Mouse (Mus musculus) adrenal gland, postnatal 14 days (tissue): ENCODE results near the gene Hsf2bp. TPM values are rescaled to one million over a fixed set of nuclear protein-coding genes. Genes with fewer than 3 reads are reported as not detected.
A peak's percentile ranks its signal among the peaks of the same experiment; 100 is the strongest.

Experiments used
- DNase-seq: peaks from one replicate; pipeline ENCODE4 v3.0.0; 2021; ENCODE audit warnings: mixed read lengths
- total RNA-seq: library from RNA; stranded (reverse); gene quantifications from 2 replicates; pipeline ENCODE4 v1.2.3, GENCODE M21; 2021

Hsf2bp gene
- total RNA-seq, 1 experiment from 2014 or later = 0.78 TPM

DNA sequence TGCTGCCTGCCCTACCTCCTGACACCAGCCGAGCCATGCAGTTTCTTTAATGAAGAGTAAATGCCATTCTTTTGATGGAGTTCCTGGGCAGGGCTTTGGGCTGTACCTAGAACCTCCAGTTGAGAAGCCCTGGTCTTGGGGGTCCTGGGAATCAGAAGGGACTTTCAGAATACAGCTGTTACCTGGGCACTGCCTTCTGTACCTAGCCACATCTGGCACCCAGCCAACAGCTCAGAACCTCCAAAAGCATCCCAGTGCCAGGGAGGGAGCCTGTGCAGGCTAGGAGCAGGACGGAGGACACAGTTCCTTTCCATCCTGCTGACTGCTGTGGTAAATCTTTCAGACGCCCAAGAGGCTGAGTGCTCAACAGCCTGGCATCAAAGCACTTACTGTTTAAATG lies 100.3 kb downstream of the Hsf2bp start:
- DNase-seq = peak; percentile 2

DNA sequence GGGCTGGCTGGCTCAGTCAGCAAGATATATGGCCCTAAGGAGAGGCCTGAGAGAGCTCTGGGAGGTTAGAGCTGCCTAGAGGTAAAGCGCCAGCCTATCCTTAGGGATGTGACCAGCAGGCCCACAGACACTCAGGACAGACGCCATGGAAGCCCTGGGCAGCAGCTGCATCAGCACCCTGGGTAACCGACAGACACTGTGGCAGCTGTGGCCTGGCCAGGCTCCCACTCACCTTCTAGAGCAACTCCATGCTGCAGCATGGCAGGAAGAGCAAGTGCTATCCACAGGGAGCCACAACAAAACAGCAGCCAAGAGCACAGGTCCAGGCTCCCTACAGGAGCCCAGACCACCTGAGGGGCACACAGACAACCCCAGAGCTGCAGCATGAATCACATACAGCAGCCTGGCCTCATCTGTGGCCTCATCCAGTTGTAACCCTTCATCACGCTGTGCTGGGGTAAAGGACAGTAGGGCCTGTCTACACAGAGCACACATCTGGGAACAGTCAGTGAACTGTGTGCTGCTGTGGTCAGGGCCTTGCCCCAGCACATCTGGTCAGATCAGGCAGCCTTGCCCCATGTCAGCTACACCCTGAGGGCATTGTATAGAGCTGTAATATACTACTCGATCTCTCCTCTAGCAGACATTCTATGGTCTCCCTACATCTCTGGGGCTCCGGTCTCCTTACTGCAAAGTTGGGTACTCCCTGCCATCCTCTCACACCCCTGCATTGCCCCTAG lies 100.9 kb downstream of the Hsf2bp start:
- peak; percentile 2 for DNase-seq

DNA sequence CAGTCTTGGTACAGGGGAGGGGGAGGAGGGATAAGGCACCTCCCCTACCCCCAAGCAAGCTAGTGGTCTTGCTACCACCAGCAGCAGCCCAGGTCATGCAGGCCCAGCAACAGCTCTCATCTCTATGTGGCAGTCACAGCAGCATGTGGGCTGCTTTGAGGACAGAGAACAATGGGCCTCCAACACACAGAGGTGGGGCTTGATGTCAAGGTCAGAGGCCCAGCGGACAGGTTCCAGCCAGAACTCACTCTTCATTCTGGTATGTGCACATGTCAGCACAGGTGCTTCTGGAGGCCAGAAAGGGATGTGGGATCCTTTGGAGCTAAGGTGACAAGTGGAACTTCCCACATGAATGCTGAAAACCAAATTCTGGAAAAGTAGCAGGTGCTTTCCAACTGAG lies 102.2 kb downstream of the Hsf2bp start:
- DNase-seq = peak; percentile 2

DNA sequence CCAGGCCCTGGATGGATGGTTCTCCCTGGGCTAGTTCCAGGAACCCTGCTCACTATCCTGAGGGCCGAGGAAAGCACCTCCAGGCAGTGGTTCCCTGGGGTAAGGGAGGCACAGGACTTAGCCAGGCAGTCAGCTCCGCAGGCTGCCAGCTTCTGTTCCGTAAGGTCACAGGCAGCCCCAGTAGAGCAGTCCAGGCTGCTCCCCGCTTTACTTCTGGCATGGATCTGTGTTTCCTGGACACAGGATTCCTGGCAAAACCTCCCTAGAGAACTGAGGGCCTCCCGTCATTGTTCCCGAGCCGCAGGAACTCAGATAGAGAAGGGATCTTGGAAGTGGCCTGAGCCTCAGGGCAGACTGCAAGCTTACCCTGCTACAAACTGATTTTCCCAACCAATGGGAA lies 104.7 kb downstream of the Hsf2bp start:
- DNase-seq = peak; percentile 56

DNA sequence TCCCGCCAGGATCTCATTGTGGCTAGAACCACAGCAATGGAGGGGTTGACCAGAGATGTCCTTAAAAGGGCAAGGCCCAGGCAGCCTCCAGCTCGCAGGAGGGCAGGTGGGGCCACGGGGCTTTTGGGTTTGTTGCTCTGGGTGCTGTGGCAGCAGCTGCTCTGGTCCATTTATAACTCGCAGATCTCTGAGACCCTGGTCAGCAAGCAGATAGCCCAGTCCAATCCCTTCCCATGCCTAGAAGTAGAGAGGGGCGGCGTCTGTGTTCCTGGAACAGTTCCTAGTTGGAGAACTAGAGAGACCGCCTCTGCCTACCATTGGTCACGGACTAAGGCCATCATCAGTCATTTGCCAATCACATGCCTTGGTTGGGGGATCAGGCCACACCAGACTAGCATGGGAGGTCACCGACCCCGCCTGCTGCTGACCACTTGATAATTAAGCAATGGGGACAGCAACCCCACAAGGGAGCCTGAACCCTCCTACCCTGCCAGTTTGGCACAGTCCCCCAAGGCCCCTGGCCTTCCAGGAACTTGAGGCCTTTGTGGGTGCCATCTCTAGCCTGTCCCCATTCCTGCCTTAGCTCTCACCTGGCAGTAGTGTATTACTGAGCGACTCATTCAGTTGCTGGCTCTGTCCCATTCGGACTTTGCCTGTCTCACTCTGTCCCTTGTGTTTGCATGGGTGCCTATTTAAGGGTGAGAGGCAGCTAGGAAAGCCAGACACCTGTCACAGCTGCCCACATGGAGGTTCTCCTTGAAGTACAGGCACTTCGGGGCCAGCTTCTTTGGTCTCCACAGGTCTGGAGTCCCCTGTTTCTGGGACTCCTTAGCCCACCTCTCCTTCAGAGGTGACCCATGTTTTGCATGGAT lies 106.1 kb downstream of the Hsf2bp start:
- DNase-seq = no peak

DNA sequence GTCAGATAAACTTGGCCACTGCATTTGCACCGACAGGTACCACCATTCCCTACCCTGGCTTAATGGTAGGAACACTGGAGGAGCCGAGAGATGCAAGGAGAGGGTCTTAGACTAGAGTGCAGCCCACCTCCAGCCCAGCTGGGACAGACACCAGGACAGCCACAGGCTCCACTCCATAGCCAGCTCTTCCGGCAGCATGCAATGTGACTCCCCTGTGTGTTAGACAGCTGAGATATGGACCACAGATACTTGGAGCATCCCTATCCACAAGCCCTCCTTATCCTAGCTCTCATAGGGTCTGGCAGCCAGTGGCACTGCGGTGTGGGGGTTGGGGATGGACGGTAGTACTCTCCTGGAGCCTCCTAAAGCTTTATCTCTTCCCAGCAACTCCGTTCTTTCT lies 107.1 kb downstream of the Hsf2bp start:
- DNase-seq = no peak

DNA sequence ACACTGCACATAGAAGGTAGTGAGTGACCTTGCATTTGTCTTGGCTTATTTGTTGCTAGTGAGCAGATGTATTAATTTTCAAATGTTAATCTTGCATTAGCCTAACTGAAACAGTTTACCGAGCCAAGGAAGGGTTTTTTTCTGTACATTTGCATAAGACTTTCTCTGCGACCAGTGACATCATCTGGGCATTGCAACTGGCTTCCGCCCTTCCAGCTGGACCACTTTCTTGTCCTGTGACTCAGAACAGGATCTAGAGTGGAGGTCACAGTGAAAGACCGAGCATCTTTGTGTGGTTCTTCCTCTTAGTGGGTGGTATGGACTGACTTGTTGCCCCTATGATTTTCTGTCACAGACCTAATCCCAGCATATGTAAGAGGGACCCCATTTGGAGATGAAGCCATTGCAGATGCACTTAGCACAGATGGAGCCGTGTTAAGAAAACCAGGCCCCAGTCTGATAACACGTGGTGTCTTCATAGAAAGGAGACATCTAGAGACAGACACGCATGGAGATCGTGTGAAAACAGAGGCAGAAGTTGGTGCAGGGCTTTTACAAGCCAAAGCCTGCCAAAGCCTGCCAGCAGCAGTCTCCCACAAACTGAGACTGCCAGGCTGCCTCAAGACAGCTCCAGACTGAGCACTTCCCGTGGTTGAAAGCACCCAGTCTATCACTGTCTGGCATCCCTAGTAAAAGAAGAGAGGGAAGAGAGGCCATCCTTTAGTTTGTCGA lies 108.1 kb downstream of the Hsf2bp start:
- no peak for DNase-seq

DNA sequence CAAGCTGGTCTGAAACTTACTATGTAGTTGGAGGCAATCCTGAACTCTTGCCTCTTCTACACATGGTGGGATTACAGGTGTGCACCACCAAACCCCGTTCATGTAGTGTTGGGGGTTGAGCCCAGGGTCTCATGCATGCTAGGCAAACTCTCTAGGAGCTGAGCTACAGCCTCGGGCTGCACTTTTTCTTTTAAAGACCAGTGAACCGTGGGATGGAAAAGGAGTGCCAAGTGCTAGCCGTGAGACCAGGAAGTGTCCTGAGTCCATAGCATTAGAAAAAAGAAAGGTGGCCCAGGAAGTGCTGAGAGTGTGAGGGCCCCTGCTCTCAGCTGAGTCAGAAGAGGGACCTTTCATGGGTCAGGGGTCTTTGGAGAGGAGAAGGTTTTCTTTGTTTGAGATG lies 111.9 kb downstream of the Hsf2bp start:
- no peak for DNase-seq

DNA sequence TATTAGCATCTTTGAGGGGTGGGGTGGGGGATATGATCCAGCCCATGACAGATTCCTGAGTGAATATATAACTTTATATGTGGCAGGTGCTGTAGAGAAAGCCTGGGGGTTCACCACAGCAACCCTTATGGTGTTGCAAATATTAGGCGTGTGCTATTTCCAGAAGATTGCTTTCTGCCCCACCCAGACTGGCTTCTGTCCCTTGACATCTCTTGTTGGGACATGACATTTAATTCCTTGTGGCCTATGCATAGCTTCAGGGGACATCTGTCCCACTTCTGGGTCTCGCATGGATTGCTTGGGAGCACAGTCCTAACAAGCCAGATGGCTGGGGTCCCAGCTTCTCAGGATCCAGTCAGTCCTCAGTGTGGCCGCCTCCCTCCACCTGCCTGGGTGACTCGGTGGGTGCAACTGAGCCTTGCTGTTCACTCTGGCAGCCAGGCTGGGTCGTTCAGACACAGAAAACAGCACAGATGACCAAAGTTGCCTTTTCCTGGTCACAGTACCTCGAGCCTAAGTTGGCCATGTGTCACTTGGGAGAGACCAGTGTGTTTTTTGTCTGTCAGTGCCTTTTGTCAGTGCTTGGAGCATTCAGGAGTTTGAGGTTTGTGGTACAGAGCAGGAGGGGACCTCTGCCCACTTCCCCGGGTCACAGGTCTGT lies 112.7 kb downstream of the Hsf2bp start:
- DNase-seq = no peak

DNA sequence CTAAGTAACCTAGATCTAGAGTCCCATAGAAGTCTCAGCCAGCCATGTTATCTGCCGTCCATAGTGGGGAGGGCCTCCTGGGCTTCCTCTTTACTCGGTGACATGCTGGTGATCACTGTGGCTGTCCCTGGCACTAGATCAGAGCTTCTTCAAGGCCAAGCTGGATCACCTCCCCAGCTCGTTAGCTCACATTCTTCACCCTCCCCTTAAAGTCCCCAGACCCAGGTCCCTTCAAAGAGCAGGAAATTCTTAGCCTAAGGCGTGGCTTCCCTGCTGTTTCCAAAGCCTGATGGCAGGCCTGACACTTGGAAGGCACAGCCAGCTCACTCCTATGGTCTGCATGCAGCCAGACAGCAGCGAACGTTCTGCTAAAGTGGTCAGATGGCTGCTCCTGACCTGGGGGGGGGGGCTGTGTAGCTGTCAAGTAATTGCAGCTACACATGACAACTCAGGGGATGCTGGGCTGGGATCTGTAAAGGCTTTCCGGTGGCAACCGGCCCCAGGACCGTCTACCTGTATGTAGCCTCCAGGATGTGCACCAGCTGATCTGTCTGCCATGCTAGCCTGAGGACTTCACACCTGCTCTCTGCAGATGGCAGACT lies 115.5 kb downstream of the Hsf2bp start:
- DNase-seq = peak; percentile 59

DNA sequence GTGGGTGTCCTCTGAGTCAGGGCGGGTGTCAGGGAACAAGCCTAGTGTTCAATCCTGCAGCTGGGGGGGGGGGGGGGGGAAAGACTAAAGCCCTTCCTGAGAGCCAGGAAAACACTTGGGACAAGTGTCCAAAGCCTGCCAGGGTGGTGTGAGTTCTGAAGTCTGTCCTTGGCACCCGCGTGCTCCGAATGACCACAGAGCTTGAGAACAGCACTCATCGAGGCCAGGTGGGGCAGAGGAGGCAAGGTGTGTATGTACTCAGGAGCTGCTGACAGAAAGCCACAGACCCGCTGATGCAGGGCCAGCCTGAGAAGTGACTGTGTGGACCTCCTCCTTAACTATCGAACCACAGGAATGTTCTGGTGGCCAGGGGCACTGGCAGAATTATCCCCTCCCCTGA lies 116.5 kb downstream of the Hsf2bp start:
- no peak for DNase-seq

DNA sequence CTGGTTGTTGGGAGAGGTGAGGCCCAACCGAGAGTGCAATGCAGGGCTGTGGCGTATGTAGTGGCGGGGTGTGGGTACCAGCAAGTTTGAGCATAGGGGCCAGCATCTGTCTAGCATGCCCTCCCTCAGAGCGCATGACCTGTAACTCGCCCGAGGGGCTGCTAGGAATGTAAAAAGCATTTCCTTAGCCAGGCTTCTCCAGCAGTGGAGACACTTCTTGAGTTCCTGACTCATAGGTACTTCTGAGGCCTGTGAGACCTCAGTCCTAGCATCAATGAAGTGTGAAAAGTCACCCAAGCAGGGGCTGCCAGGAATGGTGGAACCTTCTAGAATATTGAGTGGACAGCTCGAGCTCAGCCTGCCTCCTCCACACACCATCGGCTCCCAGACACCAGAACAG lies 117.8 kb downstream of the Hsf2bp start:
- no peak for DNase-seq

DNA sequence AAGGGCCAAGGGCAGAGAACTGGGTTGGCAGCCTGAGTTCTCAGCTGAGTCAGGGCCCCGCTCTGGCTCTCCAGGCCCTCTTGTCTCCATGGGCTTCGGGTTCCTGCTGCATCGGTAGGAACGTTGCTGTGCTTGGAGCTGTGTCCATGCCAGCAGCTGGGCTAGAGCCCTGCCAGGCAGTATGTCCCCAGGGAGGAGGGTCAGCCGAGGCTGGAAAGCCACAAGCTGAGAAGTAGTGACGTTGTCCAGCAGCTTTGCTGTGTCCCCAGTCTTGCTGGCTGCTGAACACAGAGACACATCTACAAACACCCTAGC lies 119.7 kb downstream of the Hsf2bp start:
- DNase-seq = peak; percentile 76

DNA sequence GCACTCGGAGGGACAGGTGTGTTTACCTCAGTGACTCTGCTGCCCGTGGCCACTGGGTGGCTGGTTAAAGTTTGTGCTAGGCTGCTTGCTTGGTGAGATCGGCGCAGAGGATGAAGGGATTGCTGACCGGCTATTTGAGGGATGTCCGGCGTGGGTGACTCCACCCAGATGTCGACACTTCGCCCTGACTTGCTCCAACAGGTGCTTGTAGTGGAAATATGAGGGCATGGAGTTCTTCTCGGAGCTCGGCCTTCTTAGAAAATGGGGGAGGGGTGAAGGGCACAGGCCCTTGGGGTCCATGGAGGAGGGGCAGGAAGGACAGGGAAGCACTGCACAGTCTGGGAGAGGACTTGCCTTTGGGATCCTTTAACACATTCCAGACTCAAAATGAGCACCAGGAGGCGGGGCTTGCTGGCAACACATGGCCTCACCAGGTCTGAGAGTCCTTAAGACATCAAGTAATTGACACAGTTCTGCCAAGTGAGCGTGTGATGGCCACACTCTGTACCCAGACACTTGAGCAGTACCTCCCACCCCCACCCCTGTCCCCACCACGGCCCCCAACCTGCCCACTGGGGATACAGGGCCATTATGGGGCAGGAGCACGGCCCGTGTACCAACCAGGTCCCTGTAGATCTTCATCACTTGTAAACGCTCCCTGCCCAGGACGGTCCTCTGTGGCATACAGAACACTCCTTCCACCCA lies 120.2 kb downstream of the Hsf2bp start:
- DNase-seq = peak; percentile 36

DNA sequence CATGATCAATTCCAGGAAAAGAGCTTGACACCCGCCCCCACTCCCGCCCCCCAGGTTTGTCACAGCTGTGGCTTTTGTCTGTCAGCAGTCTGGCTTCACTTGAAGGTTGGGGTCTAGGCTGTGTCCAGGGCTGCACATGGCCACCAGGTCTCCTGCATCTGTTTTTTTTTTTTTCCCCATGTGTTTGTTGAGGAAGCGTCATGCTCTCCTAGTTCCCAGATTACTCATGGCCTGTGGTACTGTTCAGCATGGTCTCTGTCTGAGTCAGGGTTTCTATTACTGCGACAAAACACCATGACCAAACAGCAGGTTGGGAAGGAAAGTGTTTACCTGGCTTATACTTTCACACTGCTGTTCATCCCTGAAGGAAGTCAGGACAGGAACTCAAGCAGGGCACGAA lies 121.8 kb downstream of the Hsf2bp start:
- no peak for DNase-seq

DNA sequence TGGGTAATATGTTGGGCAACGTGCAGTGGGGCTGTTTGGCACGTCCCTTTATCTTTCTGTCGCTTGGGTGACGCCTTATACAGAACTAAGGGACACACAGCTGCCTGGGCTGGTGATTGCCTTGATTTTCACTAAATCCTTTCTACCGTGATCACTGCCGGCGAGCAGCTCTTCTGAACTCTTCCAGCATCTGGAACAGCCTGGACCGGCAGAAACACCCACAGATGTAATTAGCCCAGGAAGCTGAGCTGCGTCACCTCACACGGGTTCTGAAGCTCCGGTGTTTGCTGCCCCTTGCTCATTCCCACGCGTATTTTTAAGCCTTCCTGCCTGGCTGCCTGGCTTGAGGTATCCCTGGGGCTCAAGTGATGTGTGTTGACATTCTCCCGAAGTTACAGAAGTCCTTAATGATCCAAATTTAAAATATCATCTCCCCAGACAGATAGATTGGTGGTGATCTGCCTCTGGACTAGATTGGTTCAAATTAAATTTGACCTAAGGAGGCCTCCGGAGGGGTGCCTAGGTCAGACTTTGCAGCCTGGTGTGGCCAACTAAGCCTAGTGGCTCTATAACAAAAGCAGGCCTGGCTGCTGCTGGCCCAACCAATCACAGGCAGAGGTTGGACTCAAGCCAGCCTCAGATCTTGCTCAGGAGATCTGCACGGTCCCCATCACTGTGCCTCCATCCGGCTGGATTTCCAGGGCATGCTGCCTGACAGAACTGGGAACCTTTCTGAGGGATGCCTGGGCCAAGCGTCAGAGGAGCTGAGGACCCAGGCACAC lies 123.1 kb downstream of the Hsf2bp start:
- peak; percentile 41 for DNase-seq

DNA sequence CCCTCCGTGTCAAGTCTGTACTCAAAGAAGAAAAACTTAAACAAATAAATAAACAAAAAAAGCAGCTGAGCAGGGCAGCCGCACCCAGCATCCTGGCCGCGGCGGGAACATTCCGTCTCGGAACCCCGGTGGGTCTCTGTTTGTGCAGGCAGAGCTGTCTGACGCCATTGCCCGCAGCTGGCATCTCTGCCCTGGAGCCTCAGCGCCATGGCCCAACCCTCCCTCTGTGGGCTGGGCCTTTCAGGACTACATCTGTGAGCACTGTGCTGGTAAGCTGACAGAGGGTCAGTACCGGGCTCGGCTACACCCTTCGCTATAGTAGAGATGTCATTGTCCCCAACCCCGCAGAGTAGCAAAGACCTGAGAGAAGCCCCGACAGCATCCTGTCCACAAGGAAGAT lies 123.8 kb downstream of the Hsf2bp start:
- DNase-seq = no peak

DNA sequence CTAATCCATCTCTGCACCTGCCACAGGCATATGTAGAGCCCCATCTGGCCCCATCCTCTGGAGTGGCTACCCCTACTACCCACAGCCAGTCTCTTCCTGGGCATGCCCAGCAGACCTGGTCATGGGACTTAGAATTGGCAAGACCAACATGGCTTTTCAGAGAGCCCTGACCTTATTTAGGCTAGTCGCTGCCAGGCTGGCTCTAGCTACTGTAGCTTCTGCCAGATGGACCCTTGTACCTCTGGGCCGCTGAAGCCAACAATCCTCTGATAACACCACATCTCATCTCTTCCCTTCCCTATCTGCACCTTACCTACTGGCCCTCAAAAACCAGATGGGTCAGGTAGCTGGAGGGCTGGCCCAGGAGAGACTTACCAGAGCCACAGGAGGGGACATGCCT lies 127.2 kb downstream of the Hsf2bp start:
- peak; percentile 1 for DNase-seq

DNA sequence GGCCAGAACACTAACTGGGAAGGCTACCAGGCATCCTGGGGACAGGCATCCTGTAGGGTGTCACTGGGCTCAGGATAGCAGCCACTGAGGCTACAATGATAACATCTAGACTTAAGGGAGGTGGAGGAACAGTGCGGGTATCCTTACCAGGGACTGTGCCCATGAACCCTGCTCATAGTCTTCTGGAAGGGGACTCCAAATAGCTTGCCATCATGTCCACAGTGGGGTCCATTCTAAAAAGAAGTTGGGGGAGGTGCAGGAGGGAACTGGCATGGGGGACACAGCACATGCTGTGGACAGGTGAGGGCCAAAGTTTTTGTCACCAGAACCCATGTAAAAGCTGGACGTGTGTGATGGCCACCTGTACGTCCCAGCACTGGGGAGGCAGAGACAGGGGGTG lies 129.7 kb downstream of the Hsf2bp start:
- DNase-seq = peak; percentile 3

DNA sequence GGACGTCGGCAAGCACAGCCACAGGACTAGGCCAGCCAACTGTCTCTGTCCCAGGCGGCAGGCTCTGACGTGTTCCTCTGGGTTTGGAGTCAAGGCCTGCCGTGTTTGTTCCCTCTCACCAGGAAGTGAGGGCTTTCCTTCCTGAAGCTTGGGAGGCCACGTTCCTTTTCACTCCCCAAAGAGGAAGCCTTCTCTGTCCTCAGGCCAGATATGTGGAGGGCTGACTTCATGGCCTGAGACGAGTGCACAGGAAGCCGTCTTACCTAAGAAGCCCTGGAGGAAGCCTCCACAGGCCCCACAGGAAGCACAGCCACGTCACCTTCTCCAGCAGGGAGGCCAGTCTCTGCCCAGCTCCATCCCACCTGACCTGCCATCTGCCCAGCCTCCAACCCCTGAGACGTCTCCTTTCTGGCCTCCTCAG lies 130.3 kb downstream of the Hsf2bp start:
- DNase-seq = peak; percentile 63
